Mouse (Mus musculus): Measurements from ENCODE around the gene Tnfaip2. TPM values are rescaled to one million over a fixed set of nuclear protein-coding genes. Genes with fewer than 3 reads are reported as not detected.
A peak's percentile ranks its signal among the peaks of the same experiment; 100 is the strongest.

Gene Tnfaip2
- 10 to 100 TPM; 22.0 to 22.6 TPM for total RNA-seq (2021)
- long read RNA-seq, experiment 1, partial matches to known transcripts, result 1 of 11 reads
- long read RNA-seq, experiment 1, other reads (novel, unspliced or antisense), result 6 of 11 reads
- long read RNA-seq, experiment 2, transcript Tnfaip2-201 (12 exons, 3,762 nt), result major isoform, 6 of 17 reads
- long read RNA-seq, experiment 2, partial matches to known transcripts, result 1 of 17 reads
- long read RNA-seq, experiment 2, other reads (novel, unspliced or antisense), result 10 of 17 reads

DNA sequence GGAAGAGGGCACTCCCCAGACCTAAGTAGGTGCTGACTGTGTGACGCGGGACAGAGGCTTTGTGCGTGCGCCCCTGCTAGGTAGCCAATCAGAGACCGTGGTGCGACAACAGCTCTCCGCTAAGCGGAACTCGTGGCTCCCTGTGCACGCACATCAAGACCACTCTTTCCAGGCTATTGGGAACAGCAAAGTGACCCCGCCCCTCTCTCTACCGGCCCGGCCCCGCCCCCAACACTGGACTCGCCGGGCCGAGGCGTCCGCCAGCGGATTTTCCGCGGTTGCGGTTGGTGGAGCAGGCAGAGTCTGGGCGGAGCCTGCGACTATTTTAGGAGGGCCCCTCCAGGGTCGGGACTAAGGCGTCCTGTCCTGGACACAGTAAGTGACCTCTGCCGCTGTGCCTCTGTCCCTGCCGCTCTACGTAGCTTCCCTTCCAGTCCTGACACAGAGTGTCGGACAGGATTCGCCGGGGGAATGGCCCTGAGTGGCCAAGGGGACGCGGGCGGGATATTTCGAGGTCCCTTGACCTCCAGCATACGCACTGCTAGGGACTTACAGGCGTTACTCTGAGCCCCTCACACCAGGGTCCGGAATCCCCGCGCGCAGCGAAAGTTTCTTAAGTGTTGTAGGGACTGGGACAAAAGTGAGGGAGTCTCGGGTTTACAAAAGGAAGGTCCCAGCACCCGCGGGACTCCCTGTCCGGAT, at the start of gene Tnfaip2:
Gene Tnfaip2 (plus strand): TSS at position 161 of the 702 bp plus-strand sequence.
- intact Hi-C loops (cut with DNase I), result no loop called here
- peak; percentile 70 to 84 for DNase-seq

DNA sequence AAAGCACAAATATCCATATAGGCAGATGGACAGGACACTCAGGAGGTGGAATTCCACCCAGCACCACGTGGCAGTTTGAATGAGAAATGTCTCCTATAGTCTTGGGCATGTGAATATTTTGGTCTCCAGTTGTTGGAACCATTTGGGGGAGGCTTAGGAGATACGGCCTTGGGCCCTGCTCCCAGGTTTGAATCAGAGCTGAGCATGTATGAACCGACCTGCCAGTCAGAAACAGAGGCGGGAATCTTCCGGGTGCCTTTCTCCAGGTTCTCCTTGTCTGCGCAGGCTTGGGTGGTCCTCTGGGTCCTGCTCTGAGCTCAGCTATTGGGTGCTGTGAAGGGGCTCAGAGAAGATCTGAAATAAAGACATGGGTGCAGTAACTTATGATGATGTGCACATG, 48.3 kb upstream of the Tnfaip2 start:
- intact Hi-C loops (cut with DNase I), result no loop called here
- DNase-seq, result no peak

DNA sequence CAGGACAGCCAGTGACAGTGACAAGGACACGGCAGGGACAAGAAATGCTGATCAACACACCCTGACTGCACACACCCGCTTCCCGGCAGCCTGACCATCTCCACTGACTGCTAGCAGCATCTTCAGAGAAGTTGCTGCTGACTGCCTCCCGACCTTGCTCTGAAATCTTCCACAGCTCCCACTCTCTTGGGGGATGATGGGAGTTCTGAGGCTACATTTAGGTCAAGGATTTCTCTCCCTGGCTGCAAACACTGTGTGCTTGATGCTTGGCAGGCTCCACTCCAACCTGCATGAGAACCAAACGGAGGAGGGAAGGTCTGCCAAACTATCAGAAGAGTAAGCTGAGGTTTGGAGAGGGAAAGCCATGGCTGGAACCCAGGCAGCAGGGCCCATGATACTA, 45.3 kb upstream of the Tnfaip2 start:
- no peak for DNase-seq
- intact Hi-C loops (cut with DNase I), result no loop called here

- intact Hi-C loops (cut with DNase I), result loop anchor here (2.0 kb wide), 1 partner anchor 13 kb away; no protein-coding TSS in a partner anchor
Observed at GRCm38 (mm10) chr12:111401454-111402184, 40.6 kb upstream of the Tnfaip2 start.

GRCm38 (mm10) chr12:111404880-111405279, 37.4 kb upstream of the Tnfaip2 start:
- intact Hi-C loops (cut with DNase I), result no loop called here
- DNase-seq, result no peak

More at GRCm38 (mm10) chr12:111401454-111402184, 40.6 kb upstream of the Tnfaip2 start:
- DNase-seq, result peak; percentile 54 to 61

DNA sequence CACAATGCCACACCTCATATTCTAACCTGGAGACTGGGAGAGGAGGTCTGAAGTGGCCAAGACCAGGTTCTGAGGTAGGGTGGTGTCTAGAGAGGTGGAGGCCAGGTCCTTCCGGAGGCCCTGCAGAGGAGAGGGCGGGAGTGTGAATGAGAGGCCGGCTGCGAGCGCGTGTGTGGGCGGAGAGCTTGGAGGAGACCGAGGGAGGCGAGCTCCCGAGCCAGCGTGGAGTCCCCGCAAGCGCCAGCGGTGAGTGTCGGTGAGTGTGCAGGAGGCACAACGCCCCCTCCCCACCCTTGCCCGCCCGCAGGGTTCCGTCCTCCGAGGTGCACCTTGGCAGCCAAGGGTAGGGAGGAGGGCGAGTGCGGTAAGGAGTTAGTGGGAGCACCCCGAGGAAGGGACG, 35.6 kb upstream of the Tnfaip2 start, which contains the start of gene Lbhd2:
Gene Lbhd2 (plus strand): TSS at position 188 of the 400 bp plus-strand sequence.
- DNase-seq, result no peak
- intact Hi-C loops (cut with DNase I), result no loop called here

- DNase-seq, result no peak
- intact Hi-C loops (cut with DNase I), result no loop called here
Observed at GRCm38 (mm10) chr12:111409583-111409982, 32.7 kb upstream of the Tnfaip2 start.

- intact Hi-C loops (cut with DNase I), result loop anchor here (5.0 kb wide), 2 partner anchors 74 to 139 kb away; partner anchors contain the start of gene Amn
- DNase-seq, result no peak
Observed at GRCm38 (mm10) chr12:111411631-111412355, 30.5 kb upstream of the Tnfaip2 start.

- intact Hi-C loops (cut with DNase I), result loop anchor here (5.0 kb wide), 2 partner anchors 75 to 140 kb away; partner anchors contain the start of gene Amn
- DNase-seq, result no peak
Observed at GRCm38 (mm10) chr12:111412581-111413284, 29.5 kb upstream of the Tnfaip2 start.

GRCm38 (mm10) chr12:111413300-111413699, 29.0 kb upstream of the Tnfaip2 start:
- intact Hi-C loops (cut with DNase I), result loop anchor here (5.0 kb wide), 2 partner anchors 76 to 141 kb away; partner anchors contain the start of gene Amn
- DNase-seq, result peak; percentile 89

- no peak for DNase-seq
Observed at GRCm38 (mm10) chr12:111416921-111417779, 25.1 kb upstream of the Tnfaip2 start, which contains the start of gene Exoc3l4. Gene Exoc3l4, plus strand, starts transcription at chr12:111417017.

DNA sequence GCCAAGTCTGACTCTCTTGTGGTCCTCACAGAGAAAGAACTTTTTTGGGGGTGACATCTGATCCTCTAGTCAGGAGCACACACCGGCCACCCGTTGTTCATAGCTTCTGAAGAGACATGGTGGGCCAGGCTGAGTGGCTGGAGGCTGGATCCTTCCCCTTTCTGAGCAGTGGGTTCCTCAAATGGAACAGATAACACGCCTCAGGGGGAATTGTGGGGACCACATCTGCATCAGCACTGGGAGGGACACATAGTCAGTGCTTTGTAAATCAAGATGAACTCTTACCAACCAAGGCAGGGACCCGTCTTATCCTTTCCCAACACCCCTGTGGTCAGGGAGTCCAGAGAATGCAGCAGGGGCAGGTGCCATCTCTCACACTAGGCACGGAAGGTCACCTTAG, 22.4 kb upstream of the Tnfaip2 start:
- DNase-seq, result no peak
- intact Hi-C loops (cut with DNase I), result loop anchor here (10.0 kb wide), 1 partner anchor 225 kb away; no protein-coding TSS in a partner anchor

More at GRCm38 (mm10) chr12:111416921-111417779, 25.1 kb upstream of the Tnfaip2 start, which contains the start of gene Exoc3l4:
- intact Hi-C loops (cut with DNase I), result no loop called here

DNA sequence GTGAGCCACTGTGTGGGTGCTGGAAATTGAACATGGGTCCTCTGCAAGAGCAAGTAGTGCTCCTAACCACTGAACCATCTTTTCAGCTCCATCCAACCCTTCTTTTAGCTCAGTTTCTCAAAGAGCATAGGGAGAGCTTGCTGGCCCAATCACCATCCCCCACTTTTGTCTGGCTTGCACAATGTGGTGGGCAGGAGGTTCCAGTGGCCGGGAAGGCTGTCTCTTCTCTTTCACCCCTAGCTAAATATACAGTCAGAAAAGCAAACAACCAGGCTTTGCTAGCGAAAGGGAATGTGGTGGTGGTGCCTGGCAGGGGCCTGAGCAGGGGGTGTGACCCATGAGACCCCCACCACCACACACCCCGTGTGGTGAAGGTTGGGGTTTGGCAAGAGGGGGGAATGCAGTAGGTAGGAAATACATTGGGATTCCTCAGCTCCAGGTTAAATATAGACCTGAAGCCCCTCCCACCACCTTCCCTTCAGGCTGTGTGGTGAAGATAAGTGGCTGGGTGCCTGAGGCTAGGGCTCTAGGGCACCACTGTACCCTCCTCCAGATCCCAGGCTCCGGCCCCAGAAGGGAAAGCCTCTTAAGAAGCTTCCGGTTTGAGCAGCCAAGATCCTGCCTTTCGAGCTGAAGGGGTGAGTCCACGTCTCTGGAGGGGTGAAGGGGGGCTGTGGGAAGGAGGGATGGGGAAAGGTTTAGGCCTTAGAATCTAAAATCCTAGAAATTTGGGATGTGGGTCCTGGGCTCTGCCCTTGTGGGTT, 21.1 kb upstream of the Tnfaip2 start:
- no peak for DNase-seq
- intact Hi-C loops (cut with DNase I), result loop anchor here (10.0 kb wide), 1 partner anchor 224 kb away; no protein-coding TSS in a partner anchor

DNA sequence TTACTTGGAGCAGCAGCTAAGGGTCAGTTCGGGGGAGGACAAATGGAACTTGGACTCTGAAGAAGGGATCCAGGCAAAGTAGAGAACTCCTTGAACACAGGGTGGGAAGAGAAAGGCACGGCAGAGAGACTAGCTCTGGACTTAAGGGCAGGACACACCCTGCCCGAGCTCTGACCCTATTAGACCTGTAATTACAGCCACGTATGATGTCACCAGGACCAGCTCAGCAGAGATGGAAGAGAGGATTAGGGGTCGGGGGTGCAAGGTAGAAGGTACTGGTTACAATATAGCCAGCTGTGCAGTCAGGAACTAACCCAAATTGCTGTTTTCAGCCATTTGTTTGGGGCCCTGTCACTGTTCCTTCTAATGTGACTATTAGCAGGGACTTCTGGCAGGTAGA, 19.4 kb upstream of the Tnfaip2 start:
- intact Hi-C loops (cut with DNase I), result loop anchor here (10.0 kb wide), 1 partner anchor 222 kb away; no protein-coding TSS in a partner anchor
- DNase-seq, result no peak

DNA sequence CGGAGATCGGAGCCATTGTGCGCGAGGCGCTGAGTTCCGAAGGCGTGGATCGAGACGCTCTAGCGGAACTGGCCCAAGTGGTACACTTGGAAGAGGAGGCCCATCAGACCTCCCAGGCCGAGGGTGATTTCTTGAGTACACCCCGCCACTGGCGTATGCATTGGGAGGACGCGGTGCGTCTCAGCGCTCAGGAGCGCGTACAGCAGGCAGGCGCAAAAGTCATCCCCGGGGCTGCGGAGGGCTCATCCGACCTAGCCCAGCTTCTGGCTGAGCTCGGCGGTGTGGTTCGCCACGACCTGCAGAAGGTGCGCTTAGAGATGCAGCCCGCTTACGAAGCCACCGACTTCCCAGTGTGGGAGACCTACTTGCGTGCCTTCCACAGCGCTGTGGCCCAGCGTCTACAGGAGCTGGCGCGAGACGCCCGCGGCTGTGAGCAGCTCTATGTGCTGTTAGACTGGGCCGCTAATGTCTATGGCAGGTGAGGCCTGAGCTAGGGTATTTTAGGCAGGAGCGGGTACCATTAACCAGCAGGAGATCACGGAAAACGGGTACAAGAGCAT, 18.6 kb upstream of the Tnfaip2 start:
- intact Hi-C loops (cut with DNase I), result loop anchor here (2.0 to 10.0 kb wide), 2 partner anchors 45 to 221 kb away; no protein-coding TSS in a partner anchor
- DNase-seq, result no peak

GRCm38 (mm10) chr12:111424547-111424946, 17.7 kb upstream of the Tnfaip2 start:
- DNase-seq, result no peak
- intact Hi-C loops (cut with DNase I), result loop anchor here (2.0 to 10.0 kb wide), 2 partner anchors 44 to 220 kb away; no protein-coding TSS in a partner anchor

GRCm38 (mm10) chr12:111425258-111425657, 17.0 kb upstream of the Tnfaip2 start:
- DNase-seq, result peak; percentile 87 to 93
- intact Hi-C loops (cut with DNase I), result loop anchor here (2.0 to 10.0 kb wide), 2 partner anchors 44 to 220 kb away; no protein-coding TSS in a partner anchor
